Mouse (Mus musculus) heart, adult 8-10 months (tissue): ENCODE measurements around the gene 2510039O18Rik. TPM values are rescaled to one million over a fixed set of nuclear protein-coding genes. Genes with fewer than 3 reads are reported as not detected.

Experiments
- DNase-seq: peaks from one replicate; pipeline ENCODE4 v3.0.0; 2022; ENCODE audit warnings: low spot score
- total RNA-seq, 4 experiments: library from RNA; stranded (reverse); gene quantifications; 2 replicates each; pipeline ENCODE4 v1.2.4; 2022

2510039O18Rik gene
- total RNA-seq, 4 experiments from 2014 or later = 35.8 to 43.1 (median 39.7) TPM

GRCm38 (mm10) chr4:147993571-147994095 is 52.9 kb downstream of the 2510039O18Rik start:
- DNase-seq = no peak

DNA sequence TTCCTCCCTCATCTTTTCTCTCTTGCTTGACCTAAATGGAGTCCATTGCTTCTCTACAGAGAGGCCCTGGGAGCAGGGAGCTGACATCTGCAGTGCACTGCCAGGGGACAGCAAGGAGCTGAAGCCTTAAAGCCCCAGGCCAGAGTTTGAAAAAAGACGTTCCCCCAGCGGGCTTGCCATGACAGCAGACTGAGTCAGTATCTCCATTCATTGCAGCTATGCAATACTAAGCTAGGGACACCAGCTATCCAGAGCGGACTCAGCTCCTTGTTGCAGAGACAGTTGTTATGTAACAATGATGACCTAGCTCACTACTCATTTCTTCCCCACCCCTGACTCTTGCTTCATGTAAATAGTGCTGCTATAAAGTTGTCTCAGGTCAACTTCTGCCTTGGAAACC is 54.6 kb downstream of the 2510039O18Rik start:
- DNase-seq = no peak

Other genes with a start within 250 kb of the 2510039O18Rik start
- gene Zfp534, start 238.3 kb upstream of the 2510039O18Rik start, total RNA-seq = under 1 TPM in 1 of 4 experiments, not detected in 3; 0.11 TPM
- gene Zfp984, start 131.1 kb upstream of the 2510039O18Rik start, total RNA-seq = 1 to 10 TPM; 2.0 to 2.7 (median 2.4) TPM
- gene Zfp933, start 92.5 kb upstream of the 2510039O18Rik start, total RNA-seq = 10 to 100 TPM in 3 of 4 experiments, 1 to 10 TPM in 1; 8.1 to 12.7 (median 11.4) TPM
- 1 to 10 TPM; 6.0 to 9.4 (median 7.2) TPM for gene Miip, start 72.1 kb upstream of the 2510039O18Rik start, total RNA-seq
- 10 to 100 TPM; 17.8 to 23.1 (median 20.2) TPM for gene Fv1, start 71.9 kb upstream of the 2510039O18Rik start, total RNA-seq
- 100 to 1,000 TPM; 664 to 803 (median 747) TPM for gene Mfn2, start 36.2 kb upstream of the 2510039O18Rik start, total RNA-seq
- 10 to 100 TPM; 52.7 to 66.9 (median 61.3) TPM for gene Plod1, start 4.1 kb upstream of the 2510039O18Rik start, total RNA-seq
- gene Nppb, start 44.9 kb downstream of the 2510039O18Rik start, total RNA-seq = 100 to 1,000 TPM; 107 to 313 (median 216) TPM
- 1,000 to 10,000 TPM; 1,499 to 1,940 (median 1,728) TPM for gene Nppa, start 59.8 kb downstream of the 2510039O18Rik start, total RNA-seq
- 1 to 10 TPM; 7.1 to 9.8 (median 8.9) TPM for gene Clcn6, start 97.9 kb downstream of the 2510039O18Rik start, total RNA-seq
- 1 to 10 TPM; 8.0 to 9.8 (median 8.6) TPM for gene Mthfr, start 98.2 kb downstream of the 2510039O18Rik start, total RNA-seq
- 10 to 100 TPM; 45.2 to 51.5 (median 48.2) TPM for gene Agtrap, start 147.1 kb downstream of the 2510039O18Rik start, total RNA-seq
- 10 to 100 TPM in 3 of 4 experiments, 1 to 10 TPM in 1; 6.9 to 13.6 (median 11.7) TPM for gene Mad2l2, start 189.5 kb downstream of the 2510039O18Rik start, total RNA-seq
- under 1 TPM; 0.06 to 0.20 (median 0.07) TPM for gene Draxin, start 189.8 kb downstream of the 2510039O18Rik start, total RNA-seq
- gene Fbxo6, start 211.2 kb downstream of the 2510039O18Rik start, total RNA-seq = 10 to 100 TPM; 36.1 to 44.0 (median 39.6) TPM
- gene Fbxo44, start 219.6 kb downstream of the 2510039O18Rik start, total RNA-seq = 10 to 100 TPM; 25.2 to 33.4 (median 25.5) TPM
- under 1 TPM; 0.27 to 0.57 (median 0.31) TPM for gene Fbxo2, start 219.7 kb downstream of the 2510039O18Rik start, total RNA-seq